Mouse (Mus musculus) brain, embryonic 18.5 days (tissue): ENCODE results near the gene Ctns.
A peak's percentile ranks its signal among the peaks of the same experiment; 100 is the strongest.

Source experiments
- DNase-seq: peaks from one replicate; pipeline ENCODE4 v3.0.0-alpha.2; 2012; ENCODE audit warnings: low read depth, low spot score

The Ctns gene

DNA sequence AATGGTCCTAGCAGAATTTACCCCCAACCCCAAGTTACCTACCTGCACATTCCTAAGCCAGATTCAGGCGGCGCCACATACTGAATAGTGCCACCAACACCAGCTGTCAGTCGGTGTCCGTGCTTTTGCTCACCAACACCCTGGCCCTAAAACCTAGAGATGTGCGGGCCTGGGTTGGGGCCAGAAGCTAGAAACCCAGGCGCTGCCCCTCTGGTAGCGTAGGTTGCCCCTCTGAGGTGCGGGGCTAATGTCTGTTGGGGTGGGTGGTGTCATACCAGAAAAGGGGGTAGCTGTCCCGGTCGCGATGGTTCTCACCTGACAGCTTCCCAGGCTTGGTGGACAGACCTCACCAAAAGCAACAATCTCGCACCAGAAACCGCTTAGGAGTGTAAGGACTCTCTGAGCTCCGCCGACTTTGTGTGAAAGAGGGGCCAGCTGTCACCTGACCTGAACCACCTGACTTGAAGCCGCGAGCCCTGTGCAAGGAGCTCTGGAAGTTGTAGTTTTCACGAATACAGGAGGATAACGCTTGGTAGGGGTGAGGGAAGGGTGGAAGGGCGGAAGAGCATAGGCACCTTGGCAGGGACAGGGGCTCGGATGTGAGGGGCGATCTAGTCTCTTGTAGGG lies at the start of gene Ctns:
Gene Ctns, minus strand, starts transcription at position 440 of the 627 bp plus-strand sequence.
- DNase-seq: peak; percentile 84

DNA sequence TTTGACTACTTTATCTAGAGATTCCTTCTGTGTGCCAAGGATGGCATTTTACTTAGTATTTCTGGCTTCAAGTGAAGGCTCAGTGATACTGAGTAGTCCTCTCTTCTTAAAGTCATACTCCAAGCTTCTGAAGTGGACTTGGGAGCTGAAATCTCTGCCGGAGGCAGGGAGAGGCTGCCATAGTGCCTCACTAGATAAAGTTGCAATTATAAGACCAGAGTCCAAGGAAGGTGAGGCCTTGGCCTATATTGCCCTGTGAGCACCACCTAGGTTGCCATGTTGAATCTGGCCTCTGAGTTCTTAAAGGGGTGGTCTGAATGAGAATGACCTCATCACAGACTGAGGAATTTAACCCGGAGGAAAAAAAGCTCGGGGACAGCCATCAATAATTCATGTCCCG lies 43.9 kb upstream of the Ctns start:
- DNase-seq: no peak

DNA sequence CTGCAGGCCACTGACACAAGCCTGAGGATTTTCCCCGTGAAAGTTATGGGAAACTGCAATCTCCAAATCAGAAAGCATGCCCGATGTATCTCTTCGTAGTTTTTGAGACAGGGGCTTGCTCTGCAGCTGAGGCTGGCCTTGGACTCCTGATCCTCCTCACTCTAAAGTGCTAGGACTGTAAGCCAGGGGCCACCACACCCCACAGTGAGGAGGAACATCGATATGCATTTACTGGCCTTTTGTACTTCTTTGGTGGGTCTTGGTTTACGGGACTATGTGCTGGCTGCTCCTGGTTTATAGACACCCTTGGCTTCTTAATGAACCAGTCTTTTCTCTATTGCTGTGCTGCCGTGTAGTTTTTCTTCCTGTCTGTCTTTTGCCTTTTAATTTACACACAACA lies 43.4 kb upstream of the Ctns start:
- DNase-seq: no peak

- no peak for DNase-seq
Observed at GRCm38 (mm10) chr11:73236731-73237130, 37.9 kb upstream of the Ctns start.

DNA sequence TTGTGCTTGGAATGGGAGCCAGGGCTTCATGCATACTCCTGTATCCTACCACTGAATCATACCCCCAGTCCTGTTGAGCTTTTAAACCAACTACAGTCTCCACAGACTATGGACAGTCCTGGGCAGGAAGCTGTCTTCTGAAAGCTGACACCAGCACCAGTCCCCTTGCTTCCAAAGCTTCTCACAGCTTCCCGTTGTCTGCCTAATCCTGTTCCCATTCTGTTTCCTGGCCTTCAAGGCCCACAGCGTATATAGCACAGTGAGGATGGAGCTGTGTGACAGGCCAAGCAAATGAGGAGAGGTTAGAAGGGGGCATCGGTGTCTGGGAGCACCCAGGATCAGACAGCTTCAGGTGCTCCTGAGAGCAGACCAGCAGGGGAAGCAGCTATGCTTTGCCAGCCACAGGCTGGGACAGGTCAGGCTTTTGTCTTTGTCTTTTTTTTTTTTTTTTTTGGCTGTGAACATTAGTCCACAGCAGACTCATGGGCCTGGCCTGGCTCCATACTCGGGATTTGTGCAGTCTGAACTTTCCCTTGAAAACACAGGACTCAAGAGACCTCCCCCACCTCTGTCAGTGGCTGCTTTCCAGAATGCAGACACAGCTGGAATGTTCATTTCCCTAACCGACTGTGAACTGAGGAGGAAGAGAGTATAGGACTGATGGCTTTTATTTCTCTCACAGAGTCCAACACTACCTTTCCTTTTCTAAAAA lies 37.3 kb upstream of the Ctns start:
- DNase-seq: no peak

GRCm38 (mm10) chr11:73233992-73234391 lies 35.1 kb upstream of the Ctns start, which contains the start of gene Trpv1:
Gene Trpv1, plus strand, starts transcription at chr11:73234292.
- DNase-seq: no peak

DNA sequence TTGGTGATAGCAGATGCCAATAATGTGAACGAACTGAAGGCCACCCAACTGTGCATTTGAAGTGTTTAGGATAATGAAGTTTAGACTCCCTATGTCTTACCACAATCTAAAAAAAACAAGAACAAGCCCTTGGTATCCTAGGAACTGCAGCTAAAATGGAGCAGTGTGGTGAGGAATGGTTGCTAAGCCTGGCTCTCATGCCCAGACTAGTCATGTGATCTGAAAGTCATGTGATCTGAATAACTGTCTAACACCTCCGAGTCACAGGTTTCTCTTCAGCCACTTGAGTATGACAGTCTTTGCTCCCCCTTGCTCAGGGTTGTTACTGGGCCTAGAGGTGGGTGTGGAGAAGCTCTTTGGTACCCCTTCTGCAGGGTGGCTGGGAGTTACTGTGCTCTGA lies 33.7 kb upstream of the Ctns start:
- no peak for DNase-seq

DNA sequence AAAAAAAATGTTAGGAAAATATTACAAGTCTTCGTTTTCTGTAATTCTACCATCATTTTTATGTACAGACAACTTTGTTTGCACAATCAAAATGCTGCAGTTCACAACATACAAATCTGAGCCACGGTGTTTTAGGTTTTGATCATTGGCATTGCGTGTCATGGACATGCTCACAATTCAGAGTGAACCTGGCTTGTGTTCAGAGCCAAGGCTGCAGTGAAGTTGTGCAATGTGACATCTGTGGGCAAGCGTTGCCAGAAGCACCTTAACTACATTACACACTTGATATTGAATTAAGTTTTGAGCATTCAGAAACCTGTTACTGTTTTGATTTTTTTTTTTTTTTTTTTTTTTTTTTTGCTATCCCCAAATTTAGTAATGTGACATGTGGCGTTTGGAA lies 31.2 kb upstream of the Ctns start:
- no peak for DNase-seq

DNA sequence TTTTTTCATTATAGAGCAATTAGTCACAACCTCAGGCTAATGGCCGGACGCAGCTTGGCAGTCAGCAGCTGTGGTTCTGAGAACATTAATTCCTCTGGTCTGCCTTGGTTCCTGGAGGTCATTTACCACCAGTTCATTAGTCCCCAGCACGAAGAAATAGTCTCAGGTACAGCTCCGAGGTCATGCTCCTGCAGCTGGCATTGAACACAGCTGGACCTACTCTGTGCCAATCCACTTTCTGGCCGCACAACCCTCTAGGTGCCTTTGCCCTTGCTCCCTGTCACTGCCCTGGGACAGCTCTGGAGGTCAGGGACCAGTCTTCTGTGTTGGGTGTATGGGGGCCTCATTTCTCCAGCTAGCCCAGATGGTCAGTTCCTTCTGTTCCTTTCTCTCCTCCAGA lies 30.0 kb upstream of the Ctns start:
- no peak for DNase-seq

GRCm38 (mm10) chr11:73225856-73226255 lies 27.0 kb upstream of the Ctns start:
- DNase-seq: no peak

GRCm38 (mm10) chr11:73223966-73224365 lies 25.1 kb upstream of the Ctns start:
- DNase-seq: no peak

DNA sequence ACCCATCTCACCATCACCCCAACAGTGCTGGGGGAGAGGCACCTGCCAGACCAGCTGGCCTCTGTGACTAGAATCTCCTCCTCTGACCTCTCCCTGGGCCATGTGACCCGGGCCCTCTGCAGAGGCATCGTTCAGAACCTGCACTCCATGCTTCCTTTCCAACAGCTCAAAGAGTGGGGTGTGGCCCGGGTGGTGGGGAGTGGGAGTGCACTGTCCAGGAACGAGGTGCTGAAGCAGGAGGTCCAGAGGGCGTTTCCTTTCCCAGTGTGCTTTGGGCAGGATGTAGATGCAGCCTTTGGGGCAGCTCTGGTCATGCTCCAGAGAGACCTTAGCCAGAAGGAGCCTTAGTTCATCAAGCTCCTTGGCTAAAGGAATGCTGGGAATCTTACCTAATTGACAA lies 24.0 kb upstream of the Ctns start:
- DNase-seq: no peak

- no peak for DNase-seq
Observed at GRCm38 (mm10) chr11:73220651-73221050, 21.8 kb upstream of the Ctns start.

- no peak for DNase-seq
Observed at GRCm38 (mm10) chr11:73219671-73220070, 20.8 kb upstream of the Ctns start.

GRCm38 (mm10) chr11:73213956-73214355 lies 15.1 kb upstream of the Ctns start:
- no peak for DNase-seq

DNA sequence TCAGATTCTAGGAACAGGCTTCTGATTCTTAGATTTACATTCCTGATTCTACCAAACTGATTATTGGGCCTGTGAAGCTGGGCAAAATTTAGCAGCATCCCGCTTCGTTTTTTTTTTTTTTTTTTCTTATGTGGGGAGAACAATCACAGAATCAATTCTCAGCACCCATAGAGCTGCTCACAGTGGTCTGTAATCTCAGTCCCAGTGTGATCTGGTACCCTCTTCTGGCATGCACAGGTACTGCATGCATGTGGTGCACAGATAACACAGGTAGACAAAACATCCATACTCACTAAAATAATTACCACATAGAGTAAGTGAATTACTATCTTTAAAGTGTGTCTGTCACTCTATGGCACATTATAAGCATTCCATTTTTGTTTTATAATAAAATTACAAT lies 8.8 kb upstream of the Ctns start:
- DNase-seq: no peak

GRCm38 (mm10) chr11:73205194-73205593 lies 6.4 kb upstream of the Ctns start:
- no peak for DNase-seq

- no peak for DNase-seq
Observed at GRCm38 (mm10) chr11:73203895-73204294, 5.1 kb upstream of the Ctns start.

GRCm38 (mm10) chr11:73201597-73201996 lies 2.8 kb upstream of the Ctns start:
- DNase-seq: no peak

DNA sequence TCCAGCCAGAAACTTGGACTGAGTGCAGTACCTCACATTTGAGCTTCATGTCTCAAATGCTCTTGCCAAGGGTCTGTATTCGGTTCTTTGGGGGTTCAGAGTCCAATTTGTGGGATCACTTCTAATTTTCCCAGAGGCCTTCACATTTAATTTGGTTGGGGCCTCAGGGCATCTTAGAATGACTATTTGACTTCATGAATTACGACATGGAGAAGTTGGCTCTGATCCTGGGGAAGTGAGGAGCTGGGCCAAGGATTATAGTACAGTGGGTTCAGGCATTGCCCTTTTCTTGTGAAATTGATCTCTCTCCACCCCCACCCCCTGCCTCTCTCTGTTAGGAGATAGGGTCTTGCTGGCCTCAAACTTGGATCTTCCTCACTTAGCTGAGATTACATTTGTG lies 2.2 kb upstream of the Ctns start:
- DNase-seq: no peak

DNA sequence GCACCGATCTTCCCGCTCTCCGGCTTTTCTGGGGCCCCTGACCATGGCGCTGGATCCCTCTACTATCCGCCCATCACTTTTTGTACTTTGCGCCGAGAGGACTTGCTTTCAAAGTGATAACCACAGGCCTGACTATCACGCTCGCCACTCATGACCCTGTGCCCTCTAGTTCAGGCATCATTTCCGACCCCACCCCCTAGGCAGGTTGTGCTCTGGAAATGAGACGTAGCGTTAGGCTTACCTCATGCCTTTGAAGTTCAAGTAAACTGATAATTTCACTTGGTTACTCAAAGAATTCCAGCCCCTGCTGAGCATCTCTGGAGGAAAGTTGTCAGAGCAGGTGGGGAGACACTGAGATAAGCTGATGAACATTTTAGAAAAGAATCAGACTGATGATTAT lies 1.0 kb upstream of the Ctns start:
- no peak for DNase-seq

- peak; percentile 89 for DNase-seq
Observed at GRCm38 (mm10) chr11:73199230-73199712, 429 bp upstream of the Ctns start, which contains the start of gene Shpk. Gene Shpk, plus strand, starts transcription at chr11:73199460.

DNA sequence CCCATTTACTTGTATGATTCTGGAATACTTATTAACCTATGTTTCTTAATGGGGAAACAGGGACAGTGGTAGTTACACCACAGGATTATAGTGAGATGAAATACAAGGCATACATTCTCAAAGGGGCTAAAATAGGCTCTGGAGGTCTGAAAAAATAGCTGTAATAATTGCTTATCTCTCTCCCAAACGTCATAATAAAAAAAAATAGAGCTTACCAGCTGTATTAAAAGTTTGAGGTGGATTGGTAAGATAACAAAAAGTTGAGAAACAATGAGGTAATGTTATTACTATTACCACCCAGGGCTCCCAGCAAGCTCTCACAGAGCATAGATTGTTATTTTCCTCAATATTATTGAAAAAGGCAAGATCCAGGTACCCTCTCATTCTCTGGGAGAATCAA lies 652 bp downstream of the Ctns start:
- DNase-seq: no peak
